Mouse (Mus musculus) stomach, postnatal 0 days (tissue): ENCODE data around the gene Uhmk1.

ENCODE experiments used
- CTCF ChIP-seq: IDR thresholded peaks from 2 replicates; pipeline ENCODE4 v1.5.1; 2016; ENCODE audit warnings: antibody characterized with exemption, low read depth, mild to moderate bottlenecking, moderate library complexity
- EP300 ChIP-seq: optimal IDR thresholded peaks from 2 replicates; pipeline ENCODE3; 2016; ENCODE audit warnings: antibody characterized with exemption

- TF ChIP-seq CTCF: no peak
- TF ChIP-seq EP300: no peak
Observed at GRCm38 (mm10) chr1:170153986-170154385, 61.2 kb downstream of the Uhmk1 start.
